Mouse (Mus musculus): ENCODE results near the gene Polr2g. TPM values are rescaled to one million over a fixed set of nuclear protein-coding genes. Genes with fewer than 3 reads are reported as not detected.

Gene Polr2g
- polyA plus RNA-seq, 1 experiment, result 152 TPM

GRCm38 (mm10) chr19:8832971-8833370 lies 34.6 kb upstream of the Polr2g start:
- Histone ChIP-seq H3K79me2 (ENCODE audit: control insufficient read depth, insufficient read depth) (no peaks in the 10 kb centered on the region), H3K4me2 (ENCODE audit: low read depth) (no peak overlapping the region), H3K27me3 (ENCODE audit: control insufficient read depth, insufficient read depth, insufficient read length) (no peaks in the 10 kb centered on the region), H3K4me3 (no peak overlapping the region), H3ac (ENCODE audit: control insufficient read depth, insufficient read length) (no peak overlapping the region), H3K36me3 (ENCODE audit: control insufficient read depth, insufficient read depth) (peaks cover 65% of the 10 kb centered on the region)
- TF ChIP-seq MYOD1 (IDR thresholded peaks at IDR 0.05; ENCODE audit: control insufficient read depth in 1 of 3, insufficient read length in 2 of 3, low read depth in 2 of 3), result no peak
- TF ChIP-seq POLR2AphosphoS2 (IDR thresholded peaks at IDR 0.05; ENCODE audit: insufficient read length, low read depth), result peak; percentile 9
- no peak for TF ChIP-seq MAX (IDR thresholded peaks at IDR 0.05; ENCODE audit: low read depth)
- TF ChIP-seq E2F4 (IDR thresholded peaks at IDR 0.05; ENCODE audit: insufficient read depth), result no peak

GRCm38 (mm10) chr19:8831262-8831661 lies 32.9 kb upstream of the Polr2g start:
- Histone ChIP-seq H3K4me3 (no peak overlapping the region), H3K27me3 (ENCODE audit: control insufficient read depth, insufficient read depth, insufficient read length) (no peaks in the 10 kb centered on the region), H3ac (ENCODE audit: control insufficient read depth, insufficient read length) (no peak overlapping the region), H3K79me2 (ENCODE audit: control insufficient read depth, insufficient read depth) (no peaks in the 10 kb centered on the region), H3K36me3 (ENCODE audit: control insufficient read depth, insufficient read depth) (peaks cover 82% of the 10 kb centered on the region), H3K4me2 (ENCODE audit: low read depth) (no peak overlapping the region)
- TF ChIP-seq TCF3 (IDR thresholded peaks at IDR 0.05; ENCODE audit: insufficient read length, low read depth) (no peak), MAX (IDR thresholded peaks at IDR 0.05; ENCODE audit: low read depth) (no peak), CEBPB (IDR thresholded peaks at IDR 0.05; ENCODE audit: insufficient read depth, poor library complexity, severe bottlenecking) (no peak), POLR2AphosphoS2 (IDR thresholded peaks at IDR 0.05; ENCODE audit: insufficient read length, low read depth) (no peak), TCF12 (IDR thresholded peaks at IDR 0.05; ENCODE audit: insufficient read depth, poor library complexity, severe bottlenecking) (no peak), USF1 (IDR thresholded peaks at IDR 0.05; ENCODE audit: low read depth) (no peak), MYOD1 (IDR thresholded peaks at IDR 0.05; ENCODE audit: control insufficient read depth in 1 of 3, insufficient read length in 2 of 3, low read depth in 2 of 3) (no peak), E2F4 (IDR thresholded peaks at IDR 0.05; ENCODE audit: insufficient read depth) (no peak), POLR2A (IDR thresholded peaks at IDR 0.05; ENCODE audit: insufficient read length, low read depth) (no peak), SRF (IDR thresholded peaks at IDR 0.05; ENCODE audit: control insufficient read depth, insufficient read length, low read depth) (no peak), REST (IDR thresholded peaks at IDR 0.05; ENCODE audit: insufficient read depth, insufficient read length) (no peak), MYOG (IDR thresholded peaks at IDR 0.05; ENCODE audit: control insufficient read depth in 1 of 3, insufficient read depth in 1 of 3, insufficient read length in 2 of 3, low read depth in 2 of 3) (no peak)

DNA sequence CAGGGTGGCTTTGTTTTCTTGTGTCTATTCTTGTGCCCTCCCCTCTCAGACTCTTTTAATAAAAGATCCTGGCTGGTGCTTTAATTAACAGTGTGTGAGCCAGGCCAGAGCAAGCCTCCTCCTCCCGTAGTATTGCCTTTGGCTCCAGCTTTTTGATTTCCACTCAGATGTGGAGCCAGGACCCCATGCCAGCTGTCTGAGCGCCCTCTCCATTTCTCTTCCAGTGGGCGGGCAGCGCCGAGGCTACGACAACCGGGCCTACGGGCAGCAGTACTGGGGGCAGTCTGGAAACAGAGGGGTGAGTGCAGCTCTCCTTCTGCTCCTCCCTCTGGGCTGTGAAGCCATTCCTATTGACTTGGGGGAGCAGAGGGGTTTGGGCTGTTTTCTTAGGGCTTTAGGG lies 32.3 kb upstream of the Polr2g start:
- Histone ChIP-seq H3K27me3 (ENCODE audit: control insufficient read depth, insufficient read depth, insufficient read length) (no peaks in the 10 kb centered on the region), H3ac (ENCODE audit: control insufficient read depth, insufficient read length) (no peak overlapping the region), H3K79me2 (ENCODE audit: control insufficient read depth, insufficient read depth) (peaks cover 3% of the 10 kb centered on the region), H3K36me3 (ENCODE audit: control insufficient read depth, insufficient read depth) (peaks cover 82% of the 10 kb centered on the region), H3K4me3 (no peak overlapping the region), H3K4me2 (ENCODE audit: low read depth) (no peak overlapping the region)
- TF ChIP-seq USF1 (IDR thresholded peaks at IDR 0.05; ENCODE audit: low read depth) (no peak), REST (IDR thresholded peaks at IDR 0.05; ENCODE audit: insufficient read depth, insufficient read length) (no peak), POLR2AphosphoS2 (IDR thresholded peaks at IDR 0.05; ENCODE audit: insufficient read length, low read depth) (no peak), POLR2A (IDR thresholded peaks at IDR 0.05; ENCODE audit: insufficient read length, low read depth) (no peak), CEBPB (IDR thresholded peaks at IDR 0.05; ENCODE audit: insufficient read depth, poor library complexity, severe bottlenecking) (no peak)

GRCm38 (mm10) chr19:8829660-8830059 lies 31.3 kb upstream of the Polr2g start, which contains the start of gene AC129217.1:
TSS of gene AC129217.1 (plus strand) at chr19:8829773.
- H3ac ChIP-seq (ENCODE audit: control insufficient read depth, insufficient read length), result no peak within 1 kb of the TSS
- no peak within 1 kb of the TSS for H3K4me2 ChIP-seq (ENCODE audit: low read depth)
- TF ChIP-seq SRF (IDR thresholded peaks at IDR 0.05; ENCODE audit: control insufficient read depth, insufficient read length, low read depth), result no peak
- no peak for TF ChIP-seq MYOD1 (IDR thresholded peaks at IDR 0.05; ENCODE audit: control insufficient read depth in 1 of 3, insufficient read length in 2 of 3, low read depth in 2 of 3)
- no peak for TF ChIP-seq POLR2AphosphoS2 (IDR thresholded peaks at IDR 0.05; ENCODE audit: insufficient read length, low read depth)
- TF ChIP-seq USF1 (IDR thresholded peaks at IDR 0.05; ENCODE audit: low read depth), result no peak
- TF ChIP-seq REST (IDR thresholded peaks at IDR 0.05; ENCODE audit: insufficient read depth, insufficient read length), result no peak
- no peak for TF ChIP-seq TCF3 (IDR thresholded peaks at IDR 0.05; ENCODE audit: insufficient read length, low read depth)
- TF ChIP-seq POLR2A (IDR thresholded peaks at IDR 0.05; ENCODE audit: insufficient read length, low read depth), result no peak
- no peak for TF ChIP-seq E2F4 (IDR thresholded peaks at IDR 0.05; ENCODE audit: insufficient read depth)
- no peak for TF ChIP-seq TCF12 (IDR thresholded peaks at IDR 0.05; ENCODE audit: insufficient read depth, poor library complexity, severe bottlenecking)
- TF ChIP-seq CEBPB (IDR thresholded peaks at IDR 0.05; ENCODE audit: insufficient read depth, poor library complexity, severe bottlenecking), result no peak
- TF ChIP-seq MAX (IDR thresholded peaks at IDR 0.05; ENCODE audit: low read depth), result no peak
- no peak for TF ChIP-seq MYOG (IDR thresholded peaks at IDR 0.05; ENCODE audit: control insufficient read depth in 1 of 3, insufficient read depth in 1 of 3, insufficient read length in 2 of 3, low read depth in 2 of 3)
- peaks cover 82% of the 10 kb centered on the region for H3K36me3 ChIP-seq (ENCODE audit: control insufficient read depth, insufficient read depth)
- no peaks in the 10 kb centered on the region for H3K27me3 ChIP-seq (ENCODE audit: control insufficient read depth, insufficient read depth, insufficient read length)
- no peak within 1 kb of the TSS for H3K4me3 ChIP-seq
- peaks cover 7% of the 10 kb centered on the region for H3K79me2 ChIP-seq (ENCODE audit: control insufficient read depth, insufficient read depth)

DNA sequence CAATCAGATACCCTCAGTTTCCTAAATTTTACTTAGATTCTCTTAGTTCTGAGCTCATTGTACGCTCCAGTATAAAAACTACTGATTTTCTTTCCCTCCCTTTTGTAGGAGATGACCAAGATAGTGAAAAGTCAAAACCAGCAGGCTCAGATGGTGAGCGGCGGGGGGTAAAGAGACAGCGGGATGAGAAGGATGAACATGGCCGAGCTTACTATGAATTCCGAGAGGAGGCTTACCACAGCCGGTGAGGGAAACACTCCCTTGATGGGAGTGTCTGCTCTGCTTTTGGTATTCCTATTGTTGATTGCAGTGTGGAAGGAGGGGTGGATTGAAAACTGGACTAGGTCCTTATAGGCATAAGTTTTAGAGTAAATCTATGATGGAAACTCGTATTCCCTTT lies 24.3 kb upstream of the Polr2g start:
- H3K79me2 ChIP-seq (ENCODE audit: control insufficient read depth, insufficient read depth), result peaks cover 58% of the 10 kb centered on the region
- no peak for TF ChIP-seq CEBPB (IDR thresholded peaks at IDR 0.05; ENCODE audit: insufficient read depth, poor library complexity, severe bottlenecking)
- TF ChIP-seq MYOD1 (IDR thresholded peaks at IDR 0.05; ENCODE audit: control insufficient read depth in 1 of 3, insufficient read length in 2 of 3, low read depth in 2 of 3), result no peak
- no peak for TF ChIP-seq TCF12 (IDR thresholded peaks at IDR 0.05; ENCODE audit: insufficient read depth, poor library complexity, severe bottlenecking)
- no peak for TF ChIP-seq REST (IDR thresholded peaks at IDR 0.05; ENCODE audit: insufficient read depth, insufficient read length)
- TF ChIP-seq MYOG (IDR thresholded peaks at IDR 0.05; ENCODE audit: control insufficient read depth in 1 of 3, insufficient read depth in 1 of 3, insufficient read length in 2 of 3, low read depth in 2 of 3), result no peak
- TF ChIP-seq SRF (IDR thresholded peaks at IDR 0.05; ENCODE audit: control insufficient read depth, insufficient read length, low read depth), result no peak
- TF ChIP-seq TCF3 (IDR thresholded peaks at IDR 0.05; ENCODE audit: insufficient read length, low read depth), result no peak
- TF ChIP-seq POLR2AphosphoS2 (IDR thresholded peaks at IDR 0.05; ENCODE audit: insufficient read length, low read depth), result no peak
- TF ChIP-seq E2F4 (IDR thresholded peaks at IDR 0.05; ENCODE audit: insufficient read depth), result no peak
- TF ChIP-seq USF1 (IDR thresholded peaks at IDR 0.05; ENCODE audit: low read depth), result no peak
- no peak for TF ChIP-seq POLR2A (IDR thresholded peaks at IDR 0.05; ENCODE audit: insufficient read length, low read depth)
- no peak for TF ChIP-seq MAX (IDR thresholded peaks at IDR 0.05; ENCODE audit: low read depth)
- H3K27me3 ChIP-seq (ENCODE audit: control insufficient read depth, insufficient read depth, insufficient read length), result no peaks in the 10 kb centered on the region
- H3K36me3 ChIP-seq (ENCODE audit: control insufficient read depth, insufficient read depth), result peaks cover 46% of the 10 kb centered on the region
- H3K4me2 ChIP-seq (ENCODE audit: low read depth), result peak overlapping the region; percentile 58
- H3ac ChIP-seq (ENCODE audit: control insufficient read depth, insufficient read length), result no peak overlapping the region
- peak overlapping the region; percentile 96 for H3K4me3 ChIP-seq

Measured in myocyte (in vitro differentiated cells).